Mouse (Mus musculus): ENCODE data around the gene Tm4sf20.

The Tm4sf20 gene

DNA sequence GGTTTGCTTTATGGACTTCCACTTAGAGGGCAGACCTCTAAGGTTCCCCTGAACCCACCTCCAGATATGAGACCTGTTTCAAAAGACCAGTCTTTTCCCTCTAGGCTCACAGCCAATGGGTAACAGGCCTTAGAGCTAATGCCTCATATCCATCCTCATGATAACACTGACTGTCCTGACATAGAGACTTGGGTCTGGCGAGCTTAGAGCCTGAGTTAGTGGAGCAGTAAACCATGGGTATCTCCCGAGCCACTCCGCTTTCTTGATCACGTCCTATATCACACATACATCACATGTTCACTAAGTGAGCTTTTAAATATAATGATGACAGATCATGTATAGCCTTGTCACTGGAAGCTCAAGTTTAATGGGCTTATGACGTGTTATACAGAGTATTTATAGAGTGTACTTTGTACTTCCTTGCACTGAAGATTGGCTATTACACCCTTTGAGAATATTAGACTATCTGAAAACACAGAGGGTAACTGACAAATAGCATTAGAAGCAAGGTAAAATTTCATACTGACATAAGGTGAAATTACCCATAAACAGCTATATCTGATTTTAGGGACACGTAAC lies 11.2 kb upstream of the Tm4sf20 start:
- no peak for DNase-seq (ENCODE audit: low read depth, low spot score)

DNA sequence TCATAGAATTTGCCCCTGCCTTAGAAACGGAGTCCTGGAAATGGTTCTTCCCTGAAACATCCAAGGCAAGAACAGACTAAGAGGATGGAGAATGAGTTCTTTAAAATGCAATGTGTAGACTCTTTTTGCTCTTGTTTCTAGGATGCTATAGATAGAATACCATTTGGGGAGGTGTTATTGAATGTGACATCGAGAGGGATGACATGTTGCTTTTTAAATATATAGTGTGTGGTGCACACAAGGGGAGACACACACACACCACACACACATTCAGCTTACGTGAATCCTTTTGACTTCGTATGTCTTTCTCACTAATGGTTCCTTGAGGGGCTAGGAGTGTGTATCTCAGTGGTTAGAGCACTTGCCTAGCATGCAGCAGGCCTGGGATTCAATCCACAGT lies 7.0 kb upstream of the Tm4sf20 start:
- no peak for DNase-seq (ENCODE audit: low read depth, low spot score)

DNA sequence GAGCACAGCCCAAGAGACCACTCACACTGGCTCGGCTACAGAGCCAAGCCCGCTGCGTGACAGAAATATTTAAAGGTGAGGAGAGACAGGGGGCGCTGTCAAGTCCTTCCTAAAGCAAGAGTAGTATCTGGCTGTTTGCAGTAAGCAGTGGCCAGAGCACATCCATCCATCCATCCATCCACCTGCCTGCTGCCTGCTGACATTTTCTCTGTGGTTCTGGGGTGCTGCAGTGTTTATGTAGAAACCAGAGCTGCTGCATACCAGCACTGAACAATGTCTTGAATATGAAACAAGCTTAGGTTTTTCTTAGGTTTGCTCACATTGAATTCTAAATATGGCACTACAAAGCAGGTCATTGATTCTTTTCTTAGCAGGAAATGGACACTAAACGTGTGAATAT lies 4.9 kb upstream of the Tm4sf20 start:
- DNase-seq (ENCODE audit: low read depth, low spot score): no peak

GRCm38 (mm10) chr1:82772428-82772827 lies 4.2 kb upstream of the Tm4sf20 start:
- DNase-seq (ENCODE audit: low read depth, low spot score): no peak

GRCm38 (mm10) chr1:82771022-82771586 lies 2.8 kb upstream of the Tm4sf20 start, which contains the start of gene Gm47791:
Gm47791 (minus strand) TSS chr1:82771243.
- DNase-seq (ENCODE audit: low read depth, low spot score): no peak

GRCm38 (mm10) chr1:82766641-82767040 lies 1.6 kb downstream of the Tm4sf20 start:
- DNase-seq (ENCODE audit: low read depth, low spot score): no peak

GRCm38 (mm10) chr1:82766227-82766626 lies 2.0 kb downstream of the Tm4sf20 start:
- DNase-seq (ENCODE audit: low read depth, low spot score): no peak

GRCm38 (mm10) chr1:82762274-82762673 lies 6.0 kb downstream of the Tm4sf20 start:
- DNase-seq (ENCODE audit: low read depth, low spot score): peak; percentile 9

DNA sequence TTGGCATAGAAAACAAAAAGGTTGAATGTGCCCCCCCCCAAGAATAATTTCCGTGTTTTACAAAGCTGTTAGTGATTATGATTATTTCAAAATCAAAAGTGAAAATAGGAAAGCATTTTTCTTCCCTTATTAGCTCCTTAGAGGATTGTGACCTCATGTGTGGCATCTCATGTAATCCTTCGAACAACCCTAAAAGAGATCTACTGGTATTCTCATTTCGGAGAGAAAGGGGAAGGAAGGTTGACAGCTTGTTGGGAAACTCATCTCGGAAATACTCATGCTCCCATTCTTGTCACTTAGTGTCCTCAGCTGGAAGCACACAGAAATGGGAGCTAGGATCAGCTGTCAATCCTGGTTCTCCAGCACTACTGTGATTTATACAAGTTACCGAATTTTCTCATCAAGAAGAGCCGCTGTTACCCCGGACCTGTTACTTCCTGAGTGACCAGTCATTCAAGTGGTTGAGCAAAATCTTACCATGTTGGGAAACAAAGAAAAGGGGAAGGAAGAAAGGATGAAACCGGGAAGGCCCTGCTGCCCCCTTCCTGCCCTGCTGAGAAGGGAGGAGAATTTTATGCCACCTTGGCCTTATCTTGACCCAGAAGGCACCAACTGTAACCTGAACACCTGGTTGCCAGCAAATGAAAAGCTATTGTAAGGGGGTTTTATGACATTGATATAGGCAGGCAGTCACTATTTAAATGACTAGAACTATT lies 6.6 kb downstream of the Tm4sf20 start:
- no peak for DNase-seq (ENCODE audit: low read depth, low spot score)

DNA sequence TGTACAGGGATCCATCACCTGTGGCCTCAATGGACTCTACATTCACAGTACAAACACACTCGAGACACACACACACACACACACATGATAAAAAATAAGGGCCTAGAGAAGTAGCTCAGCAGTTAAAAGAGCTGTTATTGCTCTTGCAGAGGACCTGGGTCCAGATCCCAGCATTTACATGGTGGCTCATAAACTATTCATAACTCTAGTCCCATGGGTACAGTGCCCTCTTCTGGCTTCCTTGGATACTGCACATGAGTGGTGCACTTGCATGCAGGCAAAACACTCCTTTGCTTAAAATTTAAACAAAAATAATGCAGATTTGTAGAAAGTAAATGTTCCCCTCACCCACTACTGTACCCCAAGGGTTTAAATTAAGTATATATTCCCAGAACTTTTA lies 8.7 kb downstream of the Tm4sf20 start:
- peak; percentile 38 for DNase-seq (ENCODE audit: low read depth, low spot score)

GRCm38 (mm10) chr1:82747714-82748452 lies 20.4 kb downstream of the Tm4sf20 start:
- no peak for DNase-seq (ENCODE audit: low read depth, low spot score)

GRCm38 (mm10) chr1:82746408-82746807 lies 21.9 kb downstream of the Tm4sf20 start:
- DNase-seq (ENCODE audit: low read depth, low spot score): no peak

DNA sequence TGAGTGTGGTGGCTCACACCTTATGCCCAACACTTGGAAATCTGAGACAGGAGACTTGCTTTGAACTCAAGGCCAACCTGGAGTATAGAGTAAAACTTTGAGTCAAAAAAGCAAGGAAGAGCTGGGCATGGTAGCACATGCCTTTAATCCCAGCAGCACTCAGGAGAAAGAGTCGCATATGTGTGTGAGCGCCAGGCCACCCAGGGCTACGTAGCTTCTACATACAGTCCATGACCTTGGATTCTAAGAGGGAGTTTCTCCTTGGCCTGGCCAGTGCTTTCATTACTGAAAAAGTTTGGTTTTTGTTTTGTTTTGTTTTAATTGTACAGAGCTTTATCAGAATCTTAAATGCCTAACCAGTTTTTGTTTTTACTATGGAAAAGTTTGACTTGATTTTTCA lies 24.3 kb downstream of the Tm4sf20 start:
- no peak for DNase-seq (ENCODE audit: low read depth, low spot score)

- no peak for DNase-seq (ENCODE audit: low read depth, low spot score)
Observed at GRCm38 (mm10) chr1:82741539-82741938, 26.7 kb downstream of the Tm4sf20 start.

DNA sequence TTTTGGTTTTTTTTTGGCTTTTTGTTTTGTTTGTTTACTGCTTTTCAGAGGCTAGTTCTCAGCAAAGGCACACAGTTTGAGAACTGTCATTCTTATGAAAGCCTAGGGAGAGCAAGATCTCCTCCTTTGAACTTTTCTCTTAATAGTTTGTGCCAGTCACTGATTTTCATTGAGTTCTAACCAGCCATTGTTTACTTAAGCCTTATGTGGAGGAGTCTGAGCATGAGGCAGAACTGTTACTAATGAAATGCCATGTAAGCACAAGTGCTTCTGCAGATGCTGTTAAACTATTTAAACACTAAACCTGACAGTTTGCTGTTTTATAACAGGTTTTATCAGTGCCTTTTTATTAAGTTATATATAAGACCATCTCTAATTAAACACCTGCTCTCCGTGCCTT lies 30.2 kb downstream of the Tm4sf20 start:
- DNase-seq (ENCODE audit: low read depth, low spot score): no peak

DNA sequence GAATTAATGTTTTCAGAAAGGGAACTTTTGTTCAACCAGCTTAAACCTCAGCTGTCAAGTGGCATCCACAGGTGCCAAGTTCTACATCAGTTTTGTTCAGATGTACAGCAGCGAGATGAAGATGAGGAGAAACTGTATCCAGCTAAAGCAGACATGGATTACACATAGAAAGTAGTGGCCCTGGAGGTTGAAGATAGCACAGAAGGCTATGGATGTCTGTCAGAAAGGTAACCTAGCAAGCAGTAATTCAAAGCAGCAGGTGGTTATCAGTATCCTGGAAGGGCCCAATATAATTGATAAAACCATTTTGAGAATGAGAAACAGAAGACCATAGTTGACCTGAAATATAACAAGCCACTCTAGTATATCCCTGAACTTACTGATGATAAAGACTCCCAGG lies 34.9 kb downstream of the Tm4sf20 start:
- no peak for DNase-seq (ENCODE audit: low read depth, low spot score)

GRCm38 (mm10) chr1:82726482-82726881 lies 41.8 kb downstream of the Tm4sf20 start:
- no peak for DNase-seq (ENCODE audit: low read depth, low spot score)

DNA sequence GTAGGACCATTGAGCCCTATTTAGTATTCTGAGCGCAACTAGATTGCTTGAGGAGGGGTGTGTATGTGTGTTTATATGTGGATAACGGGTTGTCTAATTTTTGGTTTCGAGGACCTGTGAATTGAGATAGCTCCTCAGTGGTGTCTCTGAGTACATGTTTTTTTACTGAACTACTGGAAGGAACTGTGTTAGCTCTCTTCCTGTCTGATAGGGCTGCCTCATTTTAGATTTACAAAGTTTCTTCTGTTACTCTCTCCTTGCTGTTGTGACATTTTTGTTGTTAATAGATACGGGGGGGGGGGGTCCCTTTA lies 42.4 kb downstream of the Tm4sf20 start:
- DNase-seq (ENCODE audit: low read depth, low spot score): no peak

DNA sequence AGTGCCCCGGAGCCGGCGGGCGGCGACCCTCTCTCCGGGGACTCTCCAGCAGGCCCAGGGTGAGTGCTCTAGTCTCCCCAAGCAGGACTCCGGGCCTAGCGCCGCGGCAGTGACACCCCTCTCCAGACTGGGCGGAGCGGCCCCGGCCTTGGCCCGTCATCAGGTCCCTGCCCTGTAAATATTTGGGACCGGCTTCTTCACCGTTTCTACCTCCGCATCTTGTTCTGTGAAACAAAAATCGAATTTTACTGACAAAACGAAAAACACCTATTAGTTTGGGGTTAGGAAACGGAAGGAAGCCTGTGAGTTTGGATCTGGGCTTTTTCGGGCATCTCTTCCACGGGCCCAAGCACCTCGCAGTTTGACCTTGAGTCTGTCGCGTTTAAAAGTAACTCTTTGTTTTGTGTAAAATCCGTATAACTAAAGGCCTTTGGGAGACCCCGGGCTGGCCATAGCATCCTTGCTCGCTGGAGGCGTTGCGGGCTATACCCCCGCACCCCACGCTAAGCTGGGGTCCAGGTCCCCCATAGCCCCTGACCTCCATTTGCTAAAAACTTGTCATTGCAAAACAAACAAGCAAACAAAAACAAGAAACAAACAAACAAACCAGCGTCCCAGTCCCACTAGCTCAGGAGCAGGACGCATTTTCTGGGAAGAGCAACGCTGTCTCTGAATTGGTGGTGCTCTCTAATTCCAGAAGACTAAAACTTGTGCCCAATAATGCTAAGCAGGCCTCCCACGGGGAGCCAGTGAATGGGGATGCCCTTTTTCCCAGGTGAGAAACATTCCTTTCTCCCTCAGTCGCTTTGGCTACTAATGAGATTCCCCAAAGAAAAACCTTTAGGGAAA lies 43.0 kb downstream of the Tm4sf20 start:
- DNase-seq (ENCODE audit: low read depth, low spot score): no peak

DNA sequence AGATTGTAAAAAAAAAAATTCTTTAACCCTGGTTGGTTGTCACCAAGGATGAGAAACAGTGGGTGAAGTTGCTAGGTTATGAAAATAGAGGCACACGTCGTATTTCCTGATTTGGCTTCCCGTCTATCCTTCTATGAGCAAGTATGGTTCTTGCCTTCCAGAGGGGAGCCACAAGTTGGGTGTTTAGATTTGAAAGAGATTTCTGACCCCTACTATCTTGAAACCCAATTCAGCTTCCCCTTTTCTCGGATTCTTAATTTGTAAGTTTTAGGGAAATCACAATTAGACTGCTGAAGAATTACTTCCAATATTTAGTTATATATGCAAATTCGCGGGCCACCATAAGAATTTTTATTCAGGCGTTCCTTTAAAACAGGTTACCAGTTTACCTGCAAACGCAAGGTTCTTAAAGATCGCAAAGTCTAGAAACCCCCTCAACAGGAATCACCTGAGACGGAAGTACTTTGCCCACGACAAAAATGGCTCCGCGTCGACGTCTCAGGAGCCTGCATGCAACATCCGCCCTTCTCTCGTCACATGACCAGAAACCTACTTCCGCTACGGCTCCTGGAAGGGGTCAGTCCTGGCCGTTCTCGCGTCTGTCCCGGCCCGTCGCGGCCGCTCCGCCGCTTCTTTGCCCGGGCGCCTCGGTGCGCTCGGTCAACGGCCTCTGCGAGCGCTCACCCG lies 43.8 kb downstream of the Tm4sf20 start, which contains the start of gene Mff:
Gene Mff, plus strand, starts transcription at position 552 of the 687 bp plus-strand sequence.
- DNase-seq (ENCODE audit: low read depth, low spot score): peak; percentile 95
